Mouse (Mus musculus) v-Abl transformed pro-B cells (cell line): Measurements from ENCODE around the gene Prrg2.

Experiments
- in situ Hi-C, 2 experiments: fragments of 400-800 bp; cut with MboI; formaldehyde crosslinking; loops; one replicate each; pipeline ENCODE4 v1.15.1; 2025; ENCODE audit not compliant: unreplicated experiment in 2 of 2

Prrg2 gene

DNA sequence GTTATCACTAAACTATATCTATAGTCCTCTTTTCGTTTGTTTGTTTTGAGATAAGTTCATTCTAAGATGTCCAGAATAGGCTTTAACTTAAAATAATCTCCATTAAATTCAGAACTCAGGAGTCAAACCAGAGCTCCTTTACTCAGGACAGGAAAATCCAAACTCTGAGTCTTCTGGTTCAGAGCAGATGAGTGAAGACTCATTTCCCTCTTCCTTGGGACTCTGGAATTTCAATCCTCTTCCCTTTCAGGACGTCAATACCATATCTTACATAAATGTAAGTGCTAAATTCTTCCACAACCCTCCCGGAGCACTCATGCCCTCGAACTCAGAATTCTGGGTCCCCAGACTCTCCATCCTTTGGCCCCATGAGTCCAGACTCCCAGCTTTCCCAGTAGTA lies 45.7 kb downstream of the Prrg2 start:
- in situ Hi-C loops = loop anchor here (25.0 kb wide), 2 partner anchors 696 to 896 kb away; partner anchors contain the start of genes Ccdc114 (in 1 of the 2), Dbp (in 1 of the 2), Emp3 (in 1 of the 2) and Fam83e (in 1 of the 2)

- in situ Hi-C loops = loop anchor here (25.0 kb wide), 2 partner anchors 696 to 896 kb away; partner anchors contain the start of genes Ccdc114 (in 1 of the 2), Dbp (in 1 of the 2), Emp3 (in 1 of the 2) and Fam83e (in 1 of the 2)
Observed at GRCm38 (mm10) chr7:45015957-45016612, 46.4 kb downstream of the Prrg2 start, which contains the start of gene Scaf1. Gene Scaf1, minus strand, starts transcription at chr7:45016363.

GRCm38 (mm10) chr7:45015344-45015956 lies 47.0 kb downstream of the Prrg2 start:
- in situ Hi-C loops = loop anchor here (25.0 kb wide), 2 partner anchors 697 to 897 kb away; partner anchors contain the start of genes Ccdc114 (in 1 of the 2), Dbp (in 1 of the 2), Emp3 (in 1 of the 2) and Fam83e (in 1 of the 2)

GRCm38 (mm10) chr7:45014096-45014451 lies 48.4 kb downstream of the Prrg2 start:
- in situ Hi-C loops = loop anchor here (25.0 kb wide), 2 partner anchors 698 to 898 kb away; partner anchors contain the start of genes Ccdc114 (in 1 of the 2), Dbp (in 1 of the 2), Emp3 (in 1 of the 2) and Fam83e (in 1 of the 2)

DNA sequence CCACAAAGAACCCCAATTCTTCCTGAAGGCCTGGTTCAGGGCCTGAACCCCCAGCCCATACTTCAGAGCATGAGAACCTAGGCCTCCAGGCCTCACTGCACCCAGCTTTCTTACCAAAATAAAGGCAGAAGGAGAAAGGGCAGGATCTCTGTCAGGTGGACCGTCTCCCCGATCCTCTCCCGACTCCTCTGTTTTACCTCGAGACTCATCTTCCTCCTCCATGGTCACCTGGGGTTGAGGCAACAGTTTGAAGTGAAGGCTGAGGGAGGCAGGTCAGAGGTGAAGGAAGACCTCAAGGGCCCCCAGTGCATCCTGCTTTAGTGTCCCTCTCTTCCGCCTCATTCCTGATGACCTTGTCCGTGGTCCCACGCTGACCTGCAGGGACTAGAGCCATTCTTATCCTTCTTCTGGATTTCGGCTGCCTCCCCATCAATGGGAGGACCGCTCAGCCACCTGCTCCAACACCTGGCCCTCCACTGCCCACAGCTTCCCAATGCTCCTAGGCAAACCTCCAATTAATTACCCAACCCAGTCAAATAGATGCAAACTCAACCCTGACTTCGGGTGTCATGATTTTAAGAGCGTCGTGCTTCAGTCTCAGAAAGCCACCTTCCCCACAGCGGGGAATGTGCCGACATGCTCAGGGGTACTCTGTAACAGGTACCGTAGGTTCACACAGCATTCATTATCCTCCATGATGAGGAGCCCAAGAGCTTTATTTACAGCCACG lies 48.9 kb downstream of the Prrg2 start:
- in situ Hi-C loops = loop anchor here (25.0 kb wide), 2 partner anchors 699 to 899 kb away; partner anchors contain the start of genes Ccdc114 (in 1 of the 2), Dbp (in 1 of the 2), Emp3 (in 1 of the 2) and Fam83e (in 1 of the 2)

GRCm38 (mm10) chr7:45012824-45013223 lies 49.7 kb downstream of the Prrg2 start:
- in situ Hi-C loops = loop anchor here (25.0 kb wide), 2 partner anchors 699 to 899 kb away; partner anchors contain the start of genes Ccdc114 (in 1 of the 2), Dbp (in 1 of the 2), Emp3 (in 1 of the 2) and Fam83e (in 1 of the 2)

- in situ Hi-C loops = loop anchor here (25.0 kb wide), 2 partner anchors 700 to 900 kb away; partner anchors contain the start of genes Ccdc114 (in 1 of the 2), Dbp (in 1 of the 2), Emp3 (in 1 of the 2) and Fam83e (in 1 of the 2)
Observed at GRCm38 (mm10) chr7:45012011-45012410, 50.5 kb downstream of the Prrg2 start.

GRCm38 (mm10) chr7:45008411-45008810 lies 54.1 kb downstream of the Prrg2 start:
- in situ Hi-C loops = loop anchor here (25.0 kb wide), 2 partner anchors 704 to 904 kb away; partner anchors contain the start of genes Ccdc114 (in 1 of the 2), Dbp (in 1 of the 2), Emp3 (in 1 of the 2) and Fam83e (in 1 of the 2)

DNA sequence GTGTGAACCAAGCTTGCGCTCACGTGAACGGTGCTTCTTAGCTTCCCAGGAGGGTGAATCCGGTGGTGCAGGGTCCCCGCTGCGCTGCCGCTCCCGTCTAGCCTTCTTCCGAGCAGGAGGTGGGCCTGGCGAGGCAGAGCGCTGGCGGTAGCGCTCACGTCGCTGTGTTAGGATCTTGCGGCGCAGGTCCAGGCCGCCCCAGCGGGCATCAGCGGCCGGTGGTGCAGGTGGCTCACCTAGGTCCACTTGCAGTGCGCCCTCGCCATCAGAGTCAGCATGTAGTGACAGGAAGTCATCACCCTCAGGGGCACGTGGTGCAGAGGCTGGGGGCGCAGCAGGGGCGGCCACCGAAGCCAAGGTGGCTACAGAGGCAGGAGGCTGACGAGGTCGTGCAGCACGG lies 54.6 kb downstream of the Prrg2 start:
- in situ Hi-C loops = loop anchor here (25.0 kb wide), 2 partner anchors 704 to 904 kb away; partner anchors contain the start of genes Ccdc114 (in 1 of the 2), Dbp (in 1 of the 2), Emp3 (in 1 of the 2) and Fam83e (in 1 of the 2)

GRCm38 (mm10) chr7:45007141-45007540 lies 55.3 kb downstream of the Prrg2 start:
- in situ Hi-C loops = loop anchor here (25.0 kb wide), 2 partner anchors 705 to 905 kb away; partner anchors contain the start of genes Ccdc114 (in 1 of the 2), Dbp (in 1 of the 2), Emp3 (in 1 of the 2) and Fam83e (in 1 of the 2)

DNA sequence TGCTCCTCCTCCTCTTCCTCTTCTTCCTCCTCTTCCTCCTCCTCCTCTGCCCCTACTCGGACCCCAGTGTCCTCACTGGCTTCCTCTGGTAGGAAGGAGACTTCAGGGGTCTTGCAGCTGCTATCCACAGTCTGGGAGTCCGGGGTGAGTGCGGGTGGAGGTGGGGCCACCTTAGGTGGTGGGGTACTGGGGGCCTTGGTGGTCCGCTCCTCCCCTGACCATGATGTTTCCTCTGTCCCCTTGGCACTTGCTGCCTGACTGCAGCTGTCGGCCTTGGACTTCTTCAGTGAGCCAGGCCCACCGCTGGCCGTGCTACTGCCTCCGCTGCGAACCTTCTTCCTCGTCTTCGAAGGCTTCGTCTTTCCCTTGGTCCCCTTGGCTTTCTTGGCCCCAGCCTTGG lies 56.0 kb downstream of the Prrg2 start:
- in situ Hi-C loops = loop anchor here (25.0 kb wide), 2 partner anchors 706 to 906 kb away; partner anchors contain the start of genes Ccdc114 (in 1 of the 2), Dbp (in 1 of the 2), Emp3 (in 1 of the 2) and Fam83e (in 1 of the 2)

- in situ Hi-C loops = loop anchor here (25.0 kb wide), 2 partner anchors 707 to 907 kb away; partner anchors contain the start of genes Ccdc114 (in 1 of the 2), Dbp (in 1 of the 2), Emp3 (in 1 of the 2) and Fam83e (in 1 of the 2)
Observed at GRCm38 (mm10) chr7:45005321-45005992, 57.0 kb downstream of the Prrg2 start.

DNA sequence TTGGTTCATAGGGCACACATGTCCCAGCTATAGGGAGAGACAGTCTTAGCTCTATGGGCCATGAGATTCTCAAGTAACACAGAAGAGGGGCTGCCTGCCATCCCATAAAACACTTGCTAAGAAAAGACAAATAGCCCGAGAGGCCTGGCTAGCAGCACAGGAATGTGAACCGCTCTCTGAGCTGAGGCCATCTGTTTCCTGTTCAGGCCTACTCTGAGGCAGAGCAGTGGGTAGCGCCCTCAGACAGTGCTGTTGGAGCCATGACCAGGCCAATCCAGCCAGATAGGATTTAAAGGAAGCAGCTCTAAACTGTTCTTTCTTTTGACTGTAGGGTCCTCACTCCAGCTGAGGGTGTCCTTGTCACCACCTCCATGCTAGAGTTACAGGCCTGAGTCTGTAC lies 57.9 kb downstream of the Prrg2 start:
- in situ Hi-C loops = loop anchor here (25.0 kb wide), 2 partner anchors 708 to 908 kb away; partner anchors contain the start of genes Ccdc114 (in 1 of the 2), Dbp (in 1 of the 2), Emp3 (in 1 of the 2) and Fam83e (in 1 of the 2)
